Mouse (Mus musculus): ENCODE results near the gene Prrt1. TPM values are rescaled to one million over a fixed set of nuclear protein-coding genes. Genes with fewer than 3 reads are reported as not detected.

The Prrt1 gene
- total RNA-seq, 2 experiments from 2014 or later, result 231 to 238 TPM

DNA sequence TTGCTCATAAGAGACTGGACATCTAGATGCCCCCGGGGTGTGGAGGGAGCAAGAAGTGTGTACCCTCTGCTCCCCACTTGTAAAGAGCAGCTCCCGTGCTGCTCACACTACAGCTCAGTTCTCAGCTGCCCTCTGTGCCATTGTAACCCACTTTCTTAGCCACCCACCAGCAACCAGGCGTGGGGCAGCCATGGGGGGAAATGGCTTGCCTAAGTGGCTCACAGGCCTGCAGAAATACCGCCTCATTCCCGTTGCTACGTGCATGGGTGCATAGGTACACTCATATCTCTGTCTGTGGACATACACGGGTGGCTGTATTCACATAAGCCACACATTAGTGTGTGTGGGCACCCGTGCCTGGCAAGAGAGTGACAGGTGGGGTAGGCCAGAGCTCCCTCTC, 33.6 kb downstream of the Prrt1 start:
- no peak for DNase-seq (ENCODE audit: low spot score in 2 of 2)

DNA sequence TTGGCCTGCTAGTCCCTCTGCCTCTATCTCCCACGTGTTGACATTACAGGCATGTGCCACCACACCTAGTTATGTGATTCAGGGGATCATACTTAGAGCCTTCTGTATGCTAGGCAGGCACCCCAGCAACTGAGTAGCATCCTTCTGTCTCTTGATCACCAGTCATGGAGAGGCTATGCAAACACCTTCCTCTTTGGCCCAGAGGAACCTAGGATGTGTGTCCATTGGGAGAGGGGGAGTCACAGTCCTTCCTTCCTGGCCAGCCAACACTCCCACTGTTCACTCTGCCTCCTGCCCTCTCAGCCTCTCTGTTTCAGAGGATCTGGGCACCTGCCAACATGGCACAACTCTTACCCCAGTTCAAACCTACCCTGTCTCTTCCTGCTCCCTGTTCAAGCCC, 34.2 kb downstream of the Prrt1 start:
- DNase-seq (ENCODE audit: low spot score in 2 of 2), result no peak

DNA sequence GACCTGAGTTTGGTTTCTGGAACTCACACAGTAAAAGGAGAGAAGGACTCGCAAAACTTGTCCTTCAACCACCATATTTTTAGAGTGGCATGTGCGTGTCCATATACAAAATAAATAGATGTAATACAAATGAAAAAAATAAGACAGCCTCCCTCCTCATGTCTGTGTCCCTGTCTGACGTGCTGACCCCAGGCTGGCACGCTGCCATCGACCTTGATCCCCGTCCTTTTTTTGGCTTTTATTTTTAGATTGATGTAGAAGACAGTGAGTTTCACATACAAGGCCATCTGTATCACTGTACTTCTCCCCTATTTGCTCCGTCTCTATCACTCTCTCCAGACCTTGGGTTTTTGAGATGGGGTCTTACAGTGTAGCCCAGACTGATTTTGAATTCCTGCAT, 35.1 kb downstream of the Prrt1 start:
- DNase-seq (ENCODE audit: low spot score in 2 of 2), result no peak

DNA sequence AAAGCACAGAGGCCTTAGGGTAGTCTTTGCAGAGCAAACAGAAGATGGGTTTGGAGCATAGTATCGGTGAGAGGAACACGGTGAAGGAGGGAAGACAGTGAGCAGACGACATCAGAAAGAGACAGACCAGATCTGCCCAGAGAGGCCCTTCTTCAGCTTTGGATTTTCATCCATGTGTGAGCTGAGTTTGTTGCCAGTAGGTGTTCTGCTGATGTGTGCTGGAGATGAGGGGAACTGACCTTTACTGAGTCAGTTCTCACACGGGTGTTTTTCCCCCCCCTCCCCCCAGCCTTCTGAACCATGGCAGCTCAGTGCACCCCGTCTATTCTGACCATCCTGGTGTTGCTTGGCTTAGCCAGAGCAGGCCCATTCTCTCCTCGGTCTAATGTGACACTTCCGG, 40.9 kb downstream of the Prrt1 start, which contains the start of gene Tnxb:
Gene Tnxb (plus strand): TSS at position 301 of the 400 bp plus-strand sequence.
- no peak for DNase-seq (ENCODE audit: low spot score in 2 of 2)

DNA sequence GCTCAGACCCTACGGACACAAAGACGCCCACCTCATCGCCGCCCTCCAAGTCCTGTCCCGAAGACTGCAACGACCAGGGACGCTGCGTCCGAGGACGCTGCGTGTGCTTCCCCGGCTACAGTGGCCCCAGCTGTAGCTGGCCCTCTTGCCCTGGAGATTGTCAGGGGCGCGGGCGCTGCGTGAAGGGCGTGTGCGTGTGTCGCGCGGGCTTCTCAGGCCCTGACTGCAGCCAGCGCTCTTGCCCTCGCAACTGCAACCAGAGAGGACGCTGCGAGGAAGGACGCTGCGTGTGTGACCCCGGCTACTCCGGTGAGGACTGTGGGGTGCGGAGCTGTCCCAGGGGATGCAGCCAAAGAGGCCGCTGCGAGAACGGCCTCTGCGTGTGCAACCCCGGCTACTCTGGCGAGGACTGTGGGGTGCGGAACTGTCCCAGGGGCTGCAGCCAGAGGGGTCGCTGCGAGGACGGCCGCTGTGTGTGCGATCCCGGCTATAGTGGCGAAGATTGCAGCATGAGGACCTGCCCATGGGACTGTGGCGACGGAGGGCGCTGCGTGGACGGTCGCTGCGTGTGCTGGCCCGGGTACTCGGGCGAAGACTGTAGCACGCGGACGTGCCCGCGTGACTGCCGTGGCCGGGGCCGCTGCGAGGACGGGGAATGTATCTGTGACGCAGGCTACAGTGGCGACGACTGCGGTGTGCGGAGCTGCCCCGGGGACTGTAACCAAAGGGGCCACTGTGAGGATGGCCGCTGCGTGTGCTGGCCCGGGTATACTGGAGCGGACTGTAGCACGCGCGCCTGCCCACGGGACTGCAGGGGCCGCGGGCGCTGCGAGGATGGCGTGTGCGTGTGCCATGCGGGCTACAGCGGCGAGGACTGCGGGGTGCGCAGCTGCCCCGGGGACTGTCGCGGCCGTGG, 42.1 kb downstream of the Prrt1 start:
- DNase-seq (ENCODE audit: low spot score in 2 of 2), result no peak

DNA sequence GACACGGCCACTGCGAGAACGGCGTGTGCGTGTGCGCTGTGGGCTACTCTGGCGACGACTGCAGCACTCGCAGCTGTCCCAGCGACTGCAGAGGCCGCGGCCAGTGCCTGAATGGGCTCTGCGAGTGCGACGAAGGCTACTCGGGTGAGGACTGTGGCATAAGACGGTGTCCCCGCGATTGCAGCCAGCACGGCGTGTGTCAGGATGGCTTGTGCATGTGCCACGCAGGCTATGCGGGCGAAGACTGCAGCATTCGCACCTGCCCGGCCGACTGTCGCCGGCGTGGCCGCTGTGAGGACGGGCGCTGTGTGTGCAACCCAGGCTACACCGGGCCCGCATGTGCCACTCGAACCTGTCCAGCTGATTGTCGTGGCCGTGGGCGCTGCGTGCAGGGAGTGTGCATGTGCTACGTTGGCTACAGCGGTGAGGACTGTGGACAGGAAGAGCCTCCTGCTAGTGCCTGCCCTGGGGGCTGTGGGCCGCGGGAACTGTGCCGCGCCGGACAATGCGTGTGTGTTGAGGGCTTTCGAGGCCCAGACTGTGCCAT, 43.0 kb downstream of the Prrt1 start:
- DNase-seq (ENCODE audit: low spot score in 2 of 2), result no peak

DNA sequence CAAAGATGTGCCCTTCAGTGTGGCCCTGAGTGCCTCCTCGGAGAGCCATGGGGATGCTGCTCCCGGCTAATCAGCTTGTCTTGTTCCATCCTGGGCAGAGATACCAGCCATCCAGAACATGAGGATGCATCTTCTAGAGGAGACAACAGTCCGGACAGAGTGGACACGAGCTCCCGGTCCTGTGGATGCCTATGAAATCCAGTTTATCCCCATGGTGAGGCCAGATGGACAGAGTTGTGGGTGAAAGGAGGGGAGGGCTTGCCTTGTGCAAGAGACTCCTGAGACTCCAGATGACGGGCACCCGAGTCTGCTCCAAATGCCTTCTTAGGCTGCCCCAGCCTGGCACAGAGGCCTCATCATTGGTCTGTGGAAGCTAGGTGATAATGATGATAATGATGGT, 43.8 kb downstream of the Prrt1 start:
- no peak for DNase-seq (ENCODE audit: low spot score in 2 of 2)

DNA sequence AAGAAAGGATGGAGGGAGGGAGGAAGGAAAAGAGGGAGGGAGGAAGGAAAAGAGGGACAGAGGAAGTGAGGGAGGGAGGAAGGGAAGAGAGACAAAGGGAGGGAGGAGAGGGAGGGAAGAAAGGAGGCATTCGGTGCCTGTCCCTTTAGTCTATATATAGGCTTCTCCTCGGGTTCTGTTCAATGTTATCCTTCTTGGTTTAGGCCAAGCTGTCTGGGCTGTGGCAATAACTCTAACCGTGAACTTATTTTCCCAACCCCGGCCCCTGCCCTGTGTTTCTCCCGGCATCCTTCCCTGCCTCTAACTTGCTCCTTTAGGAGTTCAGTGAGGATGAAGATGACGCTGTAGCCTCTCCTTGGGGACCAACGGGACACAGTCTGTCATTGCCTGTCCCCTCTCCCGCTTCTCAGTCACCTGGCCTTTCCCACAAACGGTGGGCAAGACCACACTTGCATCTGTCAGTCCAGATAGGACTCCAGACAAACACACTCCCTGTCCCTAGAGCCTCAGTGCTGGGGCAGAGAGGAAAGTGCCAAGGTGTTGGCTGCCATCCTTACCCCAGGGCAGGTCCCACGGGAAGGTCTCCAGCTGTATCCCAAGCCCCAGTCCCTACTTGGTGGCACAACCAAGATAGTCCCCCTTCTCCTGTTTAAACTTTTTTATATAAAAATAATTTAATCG, 45.3 kb downstream of the Prrt1 start:
- no peak for DNase-seq (ENCODE audit: low spot score in 2 of 2)

DNA sequence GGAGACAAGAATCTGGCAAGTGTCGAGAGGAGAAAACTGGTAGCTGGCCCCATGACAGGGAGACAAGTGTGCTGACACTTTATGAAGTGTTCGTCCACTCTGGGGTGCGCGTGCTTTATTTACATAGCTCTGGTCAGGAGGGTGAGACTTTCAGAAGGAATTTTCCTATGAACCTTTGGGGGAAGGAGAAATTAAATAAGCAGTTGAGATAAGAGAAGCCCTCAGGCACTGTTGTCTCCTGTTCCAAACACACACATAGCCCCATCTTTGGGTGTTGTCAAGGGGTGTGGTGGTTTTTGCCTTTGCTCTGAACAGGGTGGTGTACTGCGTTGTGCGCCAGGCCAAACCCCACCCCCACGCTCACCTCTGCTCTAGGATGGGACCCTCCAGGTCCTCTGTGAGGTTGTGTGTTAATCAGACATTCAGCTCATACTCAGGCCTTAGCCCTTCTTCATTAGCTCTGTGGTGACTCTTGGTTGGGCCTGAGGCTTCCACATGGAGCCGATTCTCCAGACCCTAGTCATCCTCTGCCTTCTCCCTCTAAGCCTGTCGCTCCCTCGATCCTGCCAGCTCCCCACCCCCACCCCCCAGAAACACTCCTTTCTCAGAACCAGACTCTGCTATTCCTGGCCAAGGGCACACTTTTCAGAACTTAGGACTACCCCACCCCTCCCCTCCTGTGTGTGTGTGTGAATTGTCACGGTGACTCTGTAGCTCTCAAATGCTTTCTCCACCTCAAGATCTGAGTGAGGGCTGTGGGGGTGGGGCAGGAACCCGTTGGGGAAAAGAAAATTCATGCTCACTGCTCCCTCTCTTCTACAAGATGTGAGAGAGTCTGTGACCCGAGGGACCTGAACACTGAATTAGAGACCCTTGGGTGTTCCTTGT, 46.1 kb downstream of the Prrt1 start:
- no peak for DNase-seq (ENCODE audit: low spot score in 2 of 2)

DNA sequence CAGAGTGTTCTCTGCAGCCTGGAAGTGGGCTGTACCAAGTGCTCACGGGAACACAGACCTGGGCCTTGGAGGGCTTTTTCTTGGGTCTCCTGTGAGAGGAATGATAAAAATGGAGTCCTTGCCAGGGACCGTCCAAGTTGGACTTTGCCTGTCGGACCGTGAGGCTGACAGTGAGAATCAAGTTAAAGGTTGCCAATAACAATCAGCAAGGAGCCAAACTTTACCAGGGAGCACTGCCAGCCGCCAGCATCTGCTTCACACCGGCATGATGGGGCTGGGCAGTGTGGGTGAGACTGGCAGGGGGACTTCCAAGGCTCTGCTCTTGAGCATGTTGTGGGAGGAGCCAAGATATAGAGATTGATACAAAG, 46.7 kb downstream of the Prrt1 start:
- no peak for DNase-seq (ENCODE audit: low spot score in 2 of 2)

DNA sequence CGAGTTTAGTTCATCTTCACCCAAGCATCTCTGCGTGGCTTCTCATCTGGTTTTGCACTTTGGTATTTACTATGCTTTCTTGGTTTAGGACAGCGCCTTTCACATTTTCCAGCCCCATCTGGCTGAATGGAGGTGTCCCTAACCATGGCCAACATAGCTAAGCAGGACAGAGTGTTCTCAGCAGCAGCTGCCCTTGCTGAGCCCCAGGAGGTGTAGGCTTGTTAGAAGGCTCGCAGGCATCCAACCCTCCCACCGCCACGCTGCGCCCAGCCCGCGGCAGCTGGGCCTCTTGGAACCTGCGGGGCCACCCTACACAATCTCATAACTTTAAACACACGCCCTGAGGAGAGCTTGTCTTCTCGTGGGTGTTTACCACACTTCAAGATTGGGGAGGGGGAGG, 47.3 kb downstream of the Prrt1 start:
- no peak for DNase-seq (ENCODE audit: low spot score in 2 of 2)

DNA sequence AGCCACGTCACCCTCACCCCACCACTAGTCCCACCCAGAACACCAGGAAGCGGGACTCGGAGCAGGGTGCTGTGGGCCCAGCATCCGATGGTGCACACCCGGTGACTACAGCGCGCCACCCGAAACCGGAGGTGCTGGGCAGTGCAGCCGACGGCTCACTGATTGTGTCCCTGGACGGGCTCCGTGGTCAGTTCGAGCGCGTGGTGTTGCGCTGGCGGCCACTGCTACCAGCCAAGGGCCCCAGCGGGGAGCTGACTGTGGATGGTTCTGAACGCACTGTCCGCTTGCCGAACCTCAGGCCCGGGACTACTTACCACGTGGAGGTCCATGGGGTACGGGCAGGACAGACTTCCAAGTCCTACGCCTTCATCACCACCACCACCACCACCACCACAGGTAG, 50.9 kb downstream of the Prrt1 start:
- DNase-seq (ENCODE audit: low spot score in 2 of 2), result no peak

DNA sequence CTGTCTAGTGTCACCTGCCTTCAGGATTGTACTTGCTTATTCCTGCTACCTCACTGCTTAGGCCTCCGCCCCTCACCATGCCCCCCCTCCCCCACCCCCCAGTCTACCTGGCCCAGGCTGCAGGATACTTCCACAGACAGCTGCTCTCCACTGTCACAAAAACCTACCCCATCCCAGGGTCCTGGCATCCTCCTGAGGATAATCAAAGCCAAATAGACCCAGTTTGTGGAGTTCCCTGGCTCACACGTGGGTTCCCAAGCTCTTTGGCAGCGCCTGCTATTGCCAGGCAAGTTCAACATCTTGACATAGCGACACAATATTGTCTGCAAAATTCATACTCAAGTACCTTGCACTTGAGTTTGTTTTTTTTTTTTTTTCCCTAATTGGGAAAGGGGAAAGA, 51.3 kb downstream of the Prrt1 start:
- DNase-seq (ENCODE audit: low spot score in 2 of 2), result no peak

DNA sequence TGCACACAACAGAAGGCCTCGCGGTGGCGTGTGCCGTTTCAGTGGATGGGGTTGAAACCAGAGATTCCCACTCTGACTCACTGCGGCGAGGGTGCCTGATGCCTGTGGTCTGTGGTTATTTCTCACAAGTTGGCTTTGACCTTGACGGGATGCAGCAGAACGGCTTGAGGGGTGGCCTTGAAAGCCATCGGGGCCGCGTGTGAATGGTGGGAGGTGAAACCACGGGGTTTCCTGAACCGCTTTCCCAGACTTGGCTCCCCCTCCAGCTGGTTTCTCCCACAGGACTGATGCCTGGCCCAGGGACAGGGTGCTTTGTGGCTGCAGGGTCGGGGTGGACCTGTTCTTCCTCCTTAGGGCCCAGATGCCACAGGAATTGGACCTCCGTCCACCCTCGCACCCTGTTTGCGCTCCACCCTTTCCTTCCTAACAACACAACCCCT, 51.8 kb downstream of the Prrt1 start:
- DNase-seq (ENCODE audit: low spot score in 2 of 2), result no peak

DNA sequence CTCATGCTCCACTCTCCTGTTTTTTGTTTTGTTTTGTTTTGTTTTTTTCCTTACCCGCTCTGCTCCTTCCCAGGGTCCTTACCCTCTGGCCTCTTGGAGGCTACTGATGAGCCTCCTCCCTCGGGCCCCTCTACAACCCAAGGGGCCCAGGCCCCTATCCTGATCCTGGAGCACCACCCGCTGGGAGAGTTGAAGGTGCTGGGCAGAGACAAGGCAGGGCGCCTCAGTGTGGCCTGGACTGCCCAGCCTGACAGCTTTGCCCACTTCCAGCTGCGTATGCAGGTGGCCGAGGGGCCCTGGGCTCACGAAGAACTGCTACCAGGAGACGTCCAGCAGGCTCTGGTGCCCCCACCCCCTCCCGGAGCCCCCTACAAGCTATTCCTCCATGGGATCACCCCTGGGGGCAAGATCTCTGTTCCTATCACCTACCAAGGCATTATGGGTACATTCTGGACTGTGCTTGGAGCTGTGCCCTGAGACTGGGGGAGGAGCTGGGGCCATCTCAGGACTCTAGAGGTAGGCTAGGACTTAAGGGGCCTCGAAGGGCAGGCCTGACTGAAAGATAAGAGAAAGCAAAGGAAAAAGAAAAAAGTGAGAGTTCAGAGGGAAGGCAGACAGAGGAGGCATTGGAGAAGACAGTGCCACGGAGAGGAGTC, 52.7 kb downstream of the Prrt1 start:
- no peak for DNase-seq (ENCODE audit: low spot score in 2 of 2)

Other genes starting within 250 kb of the Prrt1 start
- gene BC051142, start 230.7 kb upstream of the Prrt1 start, total RNA-seq (2021), result 1 to 10 TPM; 7.1 to 8.6 TPM
- gene Btnl4, start 152.2 kb upstream of the Prrt1 start, total RNA-seq (2021), result not detected
- not detected for gene Btnl6, start 112.2 kb upstream of the Prrt1 start, total RNA-seq (2021)
- 10 to 100 TPM; 12.9 to 13.0 TPM for gene Notch4, start 65.3 kb upstream of the Prrt1 start, total RNA-seq (2021)
- gene Gpsm3, start 39.7 kb upstream of the Prrt1 start, total RNA-seq (2021), result 1 to 10 TPM; 2.3 to 4.3 TPM
- gene Pbx2, start 38.3 kb upstream of the Prrt1 start, total RNA-seq (2021), result 10 to 100 TPM; 36.0 to 40.1 TPM
- gene Ager, start 31.7 kb upstream of the Prrt1 start, total RNA-seq (2021), result 1 to 10 TPM; 1.2 to 2.4 TPM
- gene Rnf5, start 25.8 kb upstream of the Prrt1 start, total RNA-seq (2021), result 100 to 1,000 TPM in 1 of 2 experiments, 10 to 100 TPM in 1; 96.4 to 102 TPM
- gene Agpat1, start 25.3 kb upstream of the Prrt1 start, total RNA-seq (2021), result 100 to 1,000 TPM; 164 to 172 TPM
- 1 to 10 TPM; 6.0 to 7.0 TPM for gene Egfl8, start 13.6 kb upstream of the Prrt1 start, total RNA-seq (2021)
- gene Ppt2, start 1.0 kb upstream of the Prrt1 start, total RNA-seq (2021), result 10 to 100 TPM; 32.9 to 34.1 TPM
- gene Fkbpl, start 15.2 kb downstream of the Prrt1 start, total RNA-seq (2021), result 10 to 100 TPM; 11.8 to 14.8 TPM
- gene Atf6b, start 17.6 kb downstream of the Prrt1 start, total RNA-seq (2021), result 10 to 100 TPM; 75.8 to 78.6 TPM
- gene Tnxb, start 41.0 kb downstream of the Prrt1 start, total RNA-seq (2021), result 1 to 10 TPM; 4.1 to 4.7 TPM
- 1 to 10 TPM; 8.7 to 9.6 TPM for gene C4b, start 114.3 kb downstream of the Prrt1 start, total RNA-seq (2021)
- gene Cyp21a1, start 175.0 kb downstream of the Prrt1 start, total RNA-seq (2021), result not detected
- 10 to 100 TPM; 63.6 to 64.2 TPM for gene Stk19, start 207.4 kb downstream of the Prrt1 start, total RNA-seq (2021)
- 10 to 100 TPM; 36.1 to 39.9 TPM for gene Dxo, start 207.5 kb downstream of the Prrt1 start, total RNA-seq (2021)
- gene Skiv2l, start 220.7 kb downstream of the Prrt1 start, total RNA-seq (2021), result 10 to 100 TPM; 71.4 to 74.8 TPM
- 10 to 100 TPM; 30.2 to 38.5 TPM for gene Nelfe, start 220.9 kb downstream of the Prrt1 start, total RNA-seq (2021)
- gene Cfb, start 233.0 kb downstream of the Prrt1 start, total RNA-seq (2021), result not detected
- 10 to 100 TPM in 1 of 2 experiments, 1 to 10 TPM in 1; 9.8 to 10.0 TPM for gene Zbtb12, start 249.9 kb downstream of the Prrt1 start, total RNA-seq (2021)

Data from layer of hippocampus, postnatal 10 days (tissue).